Mouse (Mus musculus) bone marrow macrophage, adult 2 months (primary cell): ENCODE results near the gene Slc4a1ap.
A peak's percentile ranks its signal among the peaks of the same experiment; 100 is the strongest.

ENCODE experiments used
- CTCF ChIP-seq: IDR thresholded peaks from 2 replicates; pipeline ENCODE4 v1.5.1; 2012; ENCODE audit warnings: low read depth, mild to moderate bottlenecking, low read length, moderate library complexity
- POLR2A ChIP-seq: IDR thresholded peaks from 2 replicates; pipeline ENCODE4 v1.6.1; 2012; ENCODE audit warnings: mild to moderate bottlenecking, low read depth, low read length, borderline replicate concordance

DNA sequence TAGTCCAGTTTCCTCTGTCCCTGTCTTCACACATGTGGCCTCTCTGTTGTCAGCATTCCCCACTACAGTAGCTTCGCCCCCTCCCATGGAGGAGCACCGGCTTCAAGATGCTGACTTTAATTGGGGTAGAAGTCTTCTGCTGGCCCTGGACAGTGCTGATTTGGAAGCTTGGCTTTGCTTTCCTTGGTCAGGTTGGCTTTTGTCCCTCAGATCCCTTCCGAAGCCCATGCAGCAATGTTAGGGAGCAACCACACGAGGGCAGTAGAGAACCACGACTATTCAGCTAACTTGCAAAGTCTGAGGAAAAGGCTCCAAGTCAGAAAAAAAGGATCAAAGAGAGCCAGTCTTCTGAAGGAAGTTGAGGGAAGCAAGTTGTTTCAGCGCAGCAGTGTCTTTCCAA, 36.7 kb downstream of the Slc4a1ap start:
- no peak for TF ChIP-seq POLR2A
- peak; percentile 74 for TF ChIP-seq CTCF
